Mouse (Mus musculus): ENCODE data around the gene Trpm1.

DNA sequence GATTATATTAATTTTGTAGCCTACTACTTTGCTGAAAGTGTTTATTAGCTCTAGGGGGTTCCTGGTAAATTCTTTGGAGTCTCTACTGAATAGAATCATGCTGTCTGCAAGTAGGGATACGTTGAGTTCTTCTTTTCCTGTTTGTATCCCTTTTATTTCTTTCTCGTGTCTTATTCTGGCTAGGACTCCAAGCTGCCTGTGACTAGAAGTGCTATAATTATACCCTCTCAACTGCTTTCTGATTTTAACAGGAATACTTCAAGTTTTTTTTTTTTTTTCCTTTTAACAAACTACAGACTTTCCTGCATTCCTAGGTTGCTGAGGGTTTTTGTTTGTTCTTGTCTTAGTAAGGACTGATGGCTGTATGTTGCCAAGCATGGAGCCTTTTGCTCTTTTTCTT lies 4.3 kb upstream of the Trpm1 start:
- no peak for TF ChIP-seq POLR2A (IDR thresholded peaks at IDR 0.05; ENCODE audit: borderline replicate concordance, insufficient read depth, low read length)
- TF ChIP-seq CTCF (IDR thresholded peaks at IDR 0.05; ENCODE audit: borderline replicate concordance, insufficient read depth, low read depth, low read length): no peak

All from cerebellum, adult 2 months (tissue).